Mouse (Mus musculus) layer of hippocampus, postnatal 14 days (tissue): ENCODE results near the gene Ahnak. TPM values are rescaled to one million over a fixed set of nuclear protein-coding genes. Genes with fewer than 3 reads are reported as not detected.
A peak's percentile ranks its signal among the peaks of the same experiment; 100 is the strongest.
"Not testable (repeated sequence)": the region's sequence is repeated elsewhere in the genome, so short reads cannot be mapped to it uniquely, and the experiment has no call there.

ENCODE experiments used
- DNase-seq, 2 experiments: peaks; one replicate each; pipeline ENCODE4 v3.0.0; 2021 to 2022; ENCODE audit warnings: low spot score in 2 of 2, mixed read lengths in 1 of 2
- total RNA-seq, 2 experiments: library from RNA; stranded (reverse); gene quantifications; 2 replicates each; pipeline ENCODE4 v1.2.3; 2021

Ahnak gene
- total RNA-seq, 2 experiments from 2014 or later: 20.7 to 22.5 TPM

- no peak for DNase-seq
Measured at GRCm38 (mm10) chr19:9038136-9038535, 49.1 kb downstream of the Ahnak start.

GRCm38 (mm10) chr19:9039266-9039665 is 50.2 kb downstream of the Ahnak start:
- DNase-seq: no peak

GRCm38 (mm10) chr19:9039928-9040327 is 50.8 kb downstream of the Ahnak start:
- DNase-seq: no peak

- DNase-seq: no peak
Measured at GRCm38 (mm10) chr19:9040649-9041048, 51.6 kb downstream of the Ahnak start.

- no peak for DNase-seq
Measured at GRCm38 (mm10) chr19:9041074-9041473, 52.0 kb downstream of the Ahnak start.

GRCm38 (mm10) chr19:9043123-9043522 is 54.0 kb downstream of the Ahnak start:
- no peak for DNase-seq

- no peak for DNase-seq
Measured at GRCm38 (mm10) chr19:9044291-9044690, 55.2 kb downstream of the Ahnak start.

- DNase-seq: no peak
Measured at GRCm38 (mm10) chr19:9047207-9047945, 58.3 kb downstream of the Ahnak start.

GRCm38 (mm10) chr19:9047946-9048387 is 58.9 kb downstream of the Ahnak start:
- no peak for DNase-seq

- no peak for DNase-seq
Measured at GRCm38 (mm10) chr19:9048981-9049687, 60.0 kb downstream of the Ahnak start.

- no peak for DNase-seq
Measured at GRCm38 (mm10) chr19:9050294-9051229, 61.5 kb downstream of the Ahnak start.

- not testable (repeated sequence) for DNase-seq
Measured at GRCm38 (mm10) chr19:9051985-9052384, 62.9 kb downstream of the Ahnak start.

- no peak for DNase-seq
Measured at GRCm38 (mm10) chr19:9052803-9053431, 63.8 kb downstream of the Ahnak start.

- DNase-seq: peak in 1 of 2 experiments; percentile 50
Measured at GRCm38 (mm10) chr19:9055153-9055552, 66.1 kb downstream of the Ahnak start.

GRCm38 (mm10) chr19:9055703-9056355 is 66.7 kb downstream of the Ahnak start:
- no peak for DNase-seq

- DNase-seq: no peak
Measured at GRCm38 (mm10) chr19:9057679-9058078, 68.6 kb downstream of the Ahnak start.

GRCm38 (mm10) chr19:9058331-9058884 is 69.3 kb downstream of the Ahnak start:
- DNase-seq: no peak

- DNase-seq: no peak
Measured at GRCm38 (mm10) chr19:9058944-9059343, 69.9 kb downstream of the Ahnak start.

GRCm38 (mm10) chr19:9059391-9059790 is 70.3 kb downstream of the Ahnak start:
- no peak for DNase-seq

- DNase-seq: no peak
Measured at GRCm38 (mm10) chr19:9060103-9060502, 71.0 kb downstream of the Ahnak start.
